Mouse (Mus musculus) cortical plate, adult 2 months (tissue): ENCODE results near the gene Baz2b.

ENCODE experiments used
- CTCF ChIP-seq: fragments of 200-500 bp; IDR thresholded peaks from 2 replicates; pipeline ENCODE4 v1.5.1; 2011; ENCODE audit warnings: mild to moderate bottlenecking, control low read depth, low read length; ENCODE audit not compliant: insufficient read depth; ENCODE audit errors: extremely low read depth
- POLR2A ChIP-seq: fragments of 200-500 bp; IDR thresholded peaks from 2 replicates; pipeline ENCODE4 v1.6.1; 2011; ENCODE audit warnings: mild to moderate bottlenecking, low read length, control low read depth; ENCODE audit not compliant: insufficient read depth; ENCODE audit errors: extremely low read depth

- no peak for TF ChIP-seq CTCF
- TF ChIP-seq POLR2A = no peak
Observed at GRCm38 (mm10) chr2:60200051-60200562, 9.5 kb downstream of the Baz2b start.
